Mouse (Mus musculus): ENCODE results near the gene Zfp92.

- no peak for TF ChIP-seq CTCF (IDR thresholded peaks at IDR 0.05; ENCODE audit: low read depth)
- TF ChIP-seq EP300 (IDR thresholded peaks at IDR 0.05; ENCODE audit: low read depth) = no peak
Measured at GRCm38 (mm10) chrX:73363291-73363690, 47.6 kb upstream of the Zfp92 start.

All from liver, postnatal 0 days (tissue).